Mouse (Mus musculus) stomach, postnatal 0 days (tissue): Measurements from ENCODE around the gene Slc5a5.

Source experiments
- CTCF ChIP-seq: IDR thresholded peaks from 2 replicates; pipeline ENCODE4 v1.5.1; 2016; ENCODE audit warnings: antibody characterized with exemption, low read depth, mild to moderate bottlenecking, moderate library complexity
- EP300 ChIP-seq: optimal IDR thresholded peaks from 2 replicates; pipeline ENCODE3; 2016; ENCODE audit warnings: antibody characterized with exemption

DNA sequence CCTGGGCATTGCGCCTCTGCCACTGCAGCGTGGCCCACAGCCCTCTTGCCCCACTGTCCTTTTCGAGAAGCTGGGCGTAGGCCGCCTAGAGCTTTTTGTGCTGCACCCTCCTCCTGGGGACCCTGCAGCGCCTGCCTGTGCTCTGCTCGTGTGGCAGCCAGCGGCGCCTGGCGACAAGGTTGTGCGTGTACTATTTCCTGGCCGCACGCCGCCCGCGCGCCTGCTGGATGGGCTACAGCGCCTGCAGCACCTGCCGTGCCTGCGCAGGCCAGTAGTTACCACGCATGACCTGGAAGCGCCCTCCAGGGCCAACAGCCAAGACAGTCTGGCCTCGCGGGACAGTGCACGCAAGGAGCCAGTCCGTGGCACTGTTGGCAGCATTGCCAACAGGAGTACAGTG lies 21.0 kb upstream of the Slc5a5 start:
- TF ChIP-seq CTCF (no peak), EP300 (no peak)
